Mouse (Mus musculus): ENCODE data around the gene Igsf10. TPM values are rescaled to one million over a fixed set of nuclear protein-coding genes. Genes with fewer than 3 reads are reported as not detected.

Igsf10 gene
- polyA plus RNA-seq, 1 experiment: 0.19 TPM

DNA sequence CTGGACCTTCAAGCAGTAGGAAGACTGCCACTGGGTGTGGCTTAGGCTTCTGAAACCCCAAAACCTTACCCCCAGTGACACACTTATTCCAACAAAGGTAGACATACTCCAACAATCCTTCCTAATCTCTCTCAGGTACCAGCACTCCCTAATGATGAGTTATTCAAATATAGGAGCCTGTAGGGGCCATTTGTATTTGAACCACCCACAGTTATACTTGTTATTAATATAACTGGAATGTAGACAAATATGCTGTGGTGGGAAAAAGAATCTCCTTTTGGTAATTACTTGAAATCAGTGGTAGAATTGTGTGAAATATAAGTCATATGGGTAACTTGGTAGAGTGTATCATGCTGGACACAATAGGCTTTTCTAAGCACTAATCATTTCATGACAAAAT lies 65.6 kb downstream of the Igsf10 start:
- no peak overlapping the region for H3K4me3 ChIP-seq (ENCODE audit: control insufficient read depth, low read depth, low read length)
- no peaks in the 10 kb centered on the region for H3K27me3 ChIP-seq (ENCODE audit: control insufficient read depth, insufficient read depth, low read length)
- no peaks in the 10 kb centered on the region for H3K4me1 ChIP-seq (ENCODE audit: control insufficient read depth, insufficient read depth, low read length)
- H3K27ac ChIP-seq (ENCODE audit: control insufficient read depth, insufficient read depth, low read depth, low read length): no peak overlapping the region
- H3K36me3 ChIP-seq (ENCODE audit: control insufficient read depth, insufficient read depth, low read length): no peaks in the 10 kb centered on the region
- TF ChIP-seq CTCF (IDR thresholded peaks at IDR 0.05; ENCODE audit: control insufficient read depth, insufficient read depth, insufficient replicate concordance, low read depth, low read length) (no peak), POLR2A (IDR thresholded peaks at IDR 0.05; ENCODE audit: control insufficient read depth, low read depth, low read length) (no peak)

DNA sequence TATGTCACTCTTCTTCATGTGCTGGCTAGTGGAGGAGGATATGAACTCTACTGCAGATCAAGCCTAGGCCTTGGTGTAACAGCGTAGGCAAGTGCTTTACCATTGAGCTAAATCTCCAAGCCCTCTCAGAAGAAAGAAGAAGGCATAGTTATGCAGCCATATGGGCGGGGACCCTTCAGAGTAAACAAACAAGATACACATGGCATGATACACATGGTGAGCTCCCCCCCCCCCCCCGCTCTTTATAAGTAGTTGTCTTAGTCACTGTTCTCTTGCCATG lies 66.0 kb downstream of the Igsf10 start:
- Histone ChIP-seq H3K27ac (ENCODE audit: control insufficient read depth, insufficient read depth, low read depth, low read length) (no peak overlapping the region), H3K36me3 (ENCODE audit: control insufficient read depth, insufficient read depth, low read length) (no peaks in the 10 kb centered on the region), H3K4me1 (ENCODE audit: control insufficient read depth, insufficient read depth, low read length) (no peaks in the 10 kb centered on the region), H3K27me3 (ENCODE audit: control insufficient read depth, insufficient read depth, low read length) (no peaks in the 10 kb centered on the region), H3K4me3 (ENCODE audit: control insufficient read depth, low read depth, low read length) (no peak overlapping the region)
- TF ChIP-seq CTCF (IDR thresholded peaks at IDR 0.05; ENCODE audit: control insufficient read depth, insufficient read depth, insufficient replicate concordance, low read depth, low read length) (no peak), POLR2A (IDR thresholded peaks at IDR 0.05; ENCODE audit: control insufficient read depth, low read depth, low read length) (no peak)

DNA sequence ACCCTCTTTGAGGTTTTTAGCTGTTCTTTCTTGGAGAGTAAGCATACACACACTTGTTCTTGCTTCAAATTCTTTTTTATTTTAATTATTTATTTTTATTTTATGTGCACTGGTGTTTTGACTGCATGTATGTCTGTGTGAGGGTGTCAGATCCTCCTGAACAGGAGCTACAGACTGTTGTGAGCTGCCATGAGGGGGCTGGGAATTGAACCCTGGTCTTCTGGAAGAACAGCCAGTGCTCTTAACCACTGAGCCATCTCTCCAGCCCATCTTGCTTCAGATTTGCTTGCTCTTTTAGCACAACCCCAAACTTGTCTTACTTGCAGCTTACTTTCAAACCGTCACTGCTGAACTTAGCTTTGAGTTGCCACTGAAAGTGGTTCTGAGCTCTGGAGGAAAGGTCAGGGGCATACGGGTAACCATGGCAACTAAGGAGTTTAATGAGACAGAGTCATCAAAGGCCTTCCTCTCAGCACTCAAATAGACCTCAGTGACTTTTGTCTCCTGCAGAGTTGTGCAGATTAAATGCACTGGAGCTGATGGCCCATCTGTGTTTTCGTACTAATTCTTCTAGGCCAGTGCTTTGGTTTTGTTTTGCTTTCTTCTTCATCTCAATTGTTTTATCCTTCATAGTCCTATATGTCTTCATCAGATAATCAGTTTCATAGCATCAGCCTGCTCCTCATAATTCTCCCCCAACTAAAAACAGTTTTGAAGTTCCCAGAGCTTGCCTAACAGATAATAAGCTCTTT lies 66.5 kb downstream of the Igsf10 start:
- Histone ChIP-seq H3K36me3 (ENCODE audit: control insufficient read depth, insufficient read depth, low read length) (no peaks in the 10 kb centered on the region), H3K27ac (ENCODE audit: control insufficient read depth, insufficient read depth, low read depth, low read length) (no peak overlapping the region), H3K27me3 (ENCODE audit: control insufficient read depth, insufficient read depth, low read length) (no peaks in the 10 kb centered on the region), H3K4me1 (ENCODE audit: control insufficient read depth, insufficient read depth, low read length) (no peaks in the 10 kb centered on the region), H3K4me3 (ENCODE audit: control insufficient read depth, low read depth, low read length) (no peak overlapping the region)
- TF ChIP-seq POLR2A (IDR thresholded peaks at IDR 0.05; ENCODE audit: control insufficient read depth, low read depth, low read length) (no peak), CTCF (IDR thresholded peaks at IDR 0.05; ENCODE audit: control insufficient read depth, insufficient read depth, insufficient replicate concordance, low read depth, low read length) (no peak)

DNA sequence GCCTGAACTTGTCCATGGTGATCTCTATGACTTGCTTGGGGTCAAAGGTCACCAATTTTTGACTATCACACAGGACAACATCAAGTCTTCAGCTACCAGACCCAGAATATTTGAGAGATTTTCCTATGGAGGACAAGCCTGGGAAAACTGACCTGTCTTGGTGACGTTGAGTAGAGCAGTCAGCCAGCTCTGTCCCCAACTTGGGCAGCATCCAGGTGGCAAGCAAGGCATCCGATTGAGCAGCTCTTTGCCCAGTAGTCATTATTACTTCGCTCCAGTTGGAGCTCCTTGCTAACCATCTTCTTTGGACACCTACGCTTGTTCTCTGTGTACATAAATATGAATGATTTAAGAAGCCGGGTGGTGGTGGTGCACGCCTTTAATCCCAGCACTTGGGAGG lies 73.4 kb downstream of the Igsf10 start:
- Histone ChIP-seq H3K27me3 (ENCODE audit: control insufficient read depth, insufficient read depth, low read length) (no peaks in the 10 kb centered on the region), H3K36me3 (ENCODE audit: control insufficient read depth, insufficient read depth, low read length) (no peaks in the 10 kb centered on the region), H3K4me3 (ENCODE audit: control insufficient read depth, low read depth, low read length) (no peak overlapping the region), H3K27ac (ENCODE audit: control insufficient read depth, insufficient read depth, low read depth, low read length) (no peak overlapping the region), H3K4me1 (ENCODE audit: control insufficient read depth, insufficient read depth, low read length) (no peaks in the 10 kb centered on the region)
- TF ChIP-seq CTCF (IDR thresholded peaks at IDR 0.05; ENCODE audit: control insufficient read depth, insufficient read depth, insufficient replicate concordance, low read depth, low read length) (no peak), POLR2A (IDR thresholded peaks at IDR 0.05; ENCODE audit: control insufficient read depth, low read depth, low read length) (no peak)

Other genes with a start within 250 kb of the Igsf10 start
- not detected in 2 replicates for gene Gpr171, start 242.6 kb downstream of the Igsf10 start, polyA plus RNA-seq (2012; rRNA removed)
- gene P2ry14, start 190.8 kb downstream of the Igsf10 start, polyA plus RNA-seq (2012; rRNA removed): 0.42 and 0.67 TPM in 2 replicates
- not detected in 2 replicates for gene Gpr87, start 149.3 kb downstream of the Igsf10 start, polyA plus RNA-seq (2012; rRNA removed)
- 0.26 and 0.52 TPM in 2 replicates for gene P2ry13, start 133.5 kb downstream of the Igsf10 start, polyA plus RNA-seq (2012; rRNA removed)
- gene P2ry12, start 81.5 kb downstream of the Igsf10 start, polyA plus RNA-seq (2012; rRNA removed): 0.43 and 1.6 TPM in 2 replicates

Measured in testis, adult 2 months (tissue).